Mouse (Mus musculus): ENCODE results near the gene Cdc42bpg. TPM values are rescaled to one million over a fixed set of nuclear protein-coding genes. Genes with fewer than 3 reads are reported as not detected.
A peak's percentile ranks its signal among the peaks of the same experiment; 100 is the strongest.

The Cdc42bpg gene
- total RNA-seq, 2 experiments from 2014 or later: 2.7 to 3.1 TPM

- intact Hi-C loops (cut with DNase I): no loop called here
Observed at GRCm38 (mm10) chr19:6314513-6314912, 8.3 kb downstream of the Cdc42bpg start.

GRCm38 (mm10) chr19:6315573-6315972, 9.3 kb downstream of the Cdc42bpg start:
- no peak for DNase-seq (ENCODE audit: low spot score in 2 of 2)
- intact Hi-C loops (cut with DNase I): no loop called here

More at GRCm38 (mm10) chr19:6314513-6314912, 8.3 kb downstream of the Cdc42bpg start:
- DNase-seq (ENCODE audit: low spot score in 2 of 2): no peak

GRCm38 (mm10) chr19:6318145-6318544, 11.9 kb downstream of the Cdc42bpg start:
- no peak for DNase-seq (ENCODE audit: low spot score in 2 of 2)
- intact Hi-C loops (cut with DNase I): no loop called here

GRCm38 (mm10) chr19:6321358-6321757, 15.1 kb downstream of the Cdc42bpg start:
- intact Hi-C loops (cut with DNase I): no loop called here
- no peak for DNase-seq (ENCODE audit: low spot score in 2 of 2)

- intact Hi-C loops (cut with DNase I): no loop called here
- DNase-seq (ENCODE audit: low spot score in 2 of 2): no peak
Observed at GRCm38 (mm10) chr19:6321786-6322621, 15.7 kb downstream of the Cdc42bpg start.

- intact Hi-C loops (cut with DNase I): no loop called here
- no peak for DNase-seq (ENCODE audit: low spot score in 2 of 2)
Observed at GRCm38 (mm10) chr19:6324751-6325150, 18.5 kb downstream of the Cdc42bpg start.

- intact Hi-C loops (cut with DNase I): loop anchor here (2.0 to 10.0 kb wide), 2 partner anchors 62 to 246 kb away; partner anchors contain the start of genes Cdca5, Gm28374, Tmem262 and Zfpl1
- no peak for DNase-seq (ENCODE audit: low spot score in 2 of 2)
Observed at GRCm38 (mm10) chr19:6331178-6331577, 24.9 kb downstream of the Cdc42bpg start.

GRCm38 (mm10) chr19:6331719-6332516, 25.7 kb downstream of the Cdc42bpg start:
- intact Hi-C loops (cut with DNase I): loop anchor here (2.0 to 10.0 kb wide), 2 partner anchors 63 to 247 kb away; partner anchors contain the start of genes Cdca5, Gm28374, Tmem262 and Zfpl1
- DNase-seq (ENCODE audit: low spot score in 2 of 2): peak; percentile 53 to 67

GRCm38 (mm10) chr19:6333761-6334595, 27.7 kb downstream of the Cdc42bpg start:
- intact Hi-C loops (cut with DNase I): loop anchor here (10.0 kb wide), 1 partner anchor 249 kb away; the partner anchor contains the start of genes Cdca5, Gm28374, Tmem262 and Zfpl1
- DNase-seq (ENCODE audit: low spot score in 2 of 2): no peak

- peak; percentile 96 to 97 for DNase-seq (ENCODE audit: low spot score in 2 of 2)
- intact Hi-C loops (cut with DNase I): loop anchor here (10.0 kb wide), 1 partner anchor 250 kb away; the partner anchor contains the start of genes Cdca5, Gm28374, Tmem262 and Zfpl1
Observed at GRCm38 (mm10) chr19:6334673-6335457, 28.6 kb downstream of the Cdc42bpg start, which contains the start of gene Men1. Gene Men1 (plus strand): TSS chr19:6334979.

GRCm38 (mm10) chr19:6335458-6335827, 29.2 kb downstream of the Cdc42bpg start:
- DNase-seq (ENCODE audit: low spot score in 2 of 2): no peak

GRCm38 (mm10) chr19:6336920-6337319, 30.7 kb downstream of the Cdc42bpg start:
- intact Hi-C loops (cut with DNase I): loop anchor here (10.0 kb wide), 1 partner anchor 252 kb away; the partner anchor contains the start of genes Cdca5, Gm28374, Tmem262 and Zfpl1
- no peak for DNase-seq (ENCODE audit: low spot score in 2 of 2)

More at GRCm38 (mm10) chr19:6335458-6335827, 29.2 kb downstream of the Cdc42bpg start:
- intact Hi-C loops (cut with DNase I): loop anchor here (10.0 kb wide), 1 partner anchor 251 kb away; the partner anchor contains the start of genes Cdca5, Gm28374, Tmem262 and Zfpl1

GRCm38 (mm10) chr19:6338171-6338570, 31.9 kb downstream of the Cdc42bpg start:
- DNase-seq (ENCODE audit: low spot score in 2 of 2): no peak
- intact Hi-C loops (cut with DNase I): loop anchor here (10.0 kb wide), 1 partner anchor 253 kb away; the partner anchor contains the start of genes Cdca5, Gm28374, Tmem262 and Zfpl1

GRCm38 (mm10) chr19:6338716-6339115, 32.5 kb downstream of the Cdc42bpg start:
- intact Hi-C loops (cut with DNase I): loop anchor here (10.0 kb wide), 1 partner anchor 254 kb away; the partner anchor contains the start of genes Cdca5, Gm28374, Tmem262 and Zfpl1
- no peak for DNase-seq (ENCODE audit: low spot score in 2 of 2)

- no peak for DNase-seq (ENCODE audit: low spot score in 2 of 2)
- intact Hi-C loops (cut with DNase I): loop anchor here (10.0 kb wide), 1 partner anchor 254 kb away; the partner anchor contains the start of genes Cdca5, Gm28374, Tmem262 and Zfpl1
Observed at GRCm38 (mm10) chr19:6339191-6339590, 32.9 kb downstream of the Cdc42bpg start.

- DNase-seq (ENCODE audit: low spot score in 2 of 2): no peak
- intact Hi-C loops (cut with DNase I): loop anchor here (10.0 kb wide), 1 partner anchor 255 kb away; the partner anchor contains the start of genes Cdca5, Gm28374, Tmem262 and Zfpl1
Observed at GRCm38 (mm10) chr19:6339890-6340504, 33.7 kb downstream of the Cdc42bpg start.
